Mouse (Mus musculus) adrenal gland, postnatal 4 days (tissue): ENCODE measurements around the gene Aspg. TPM values are rescaled to one million over a fixed set of nuclear protein-coding genes. Genes with fewer than 3 reads are reported as not detected.

ENCODE experiments used
- DNase-seq, 2 experiments: peaks; one replicate each; pipeline ENCODE4 v3.0.0; 2021 to 2022; ENCODE audit warnings: low spot score in 2 of 2, mixed read lengths in 2 of 2
- microRNA-seq: library from miRNA; unstranded; fragments of <30 nt; microRNA quantifications from one replicate; pipeline ENCODE4 v1.2.0, GENCODE M21; 2021
- total RNA-seq, 2 experiments: library from RNA; stranded (reverse); gene quantifications; 2 replicates each; pipeline ENCODE4 v1.2.3; 2021

The Aspg gene
- total RNA-seq, 2 experiments from 2014 or later: 1.6 to 3.5 TPM

DNA sequence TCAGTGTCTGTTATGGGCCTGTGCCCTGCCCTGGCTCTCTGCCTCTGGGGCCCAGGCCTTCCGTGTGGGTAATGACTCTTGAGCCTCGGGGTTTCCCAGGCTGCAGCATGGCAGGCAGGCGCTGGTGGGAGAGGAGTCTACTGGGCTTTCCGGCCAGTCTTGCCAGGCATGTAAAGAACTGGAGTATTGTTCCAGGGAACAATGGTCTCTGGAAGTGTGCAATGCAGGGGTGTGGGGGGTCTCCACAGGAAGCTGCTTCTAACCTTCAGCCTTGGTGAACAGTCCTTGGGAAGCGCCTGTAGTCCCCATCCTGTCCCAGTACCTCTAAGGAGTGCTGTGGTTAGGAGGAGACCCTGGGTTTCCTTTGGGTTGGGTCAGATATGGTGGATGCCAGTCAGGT is 40.9 kb downstream of the Aspg start:
- DNase-seq: no peak

DNA sequence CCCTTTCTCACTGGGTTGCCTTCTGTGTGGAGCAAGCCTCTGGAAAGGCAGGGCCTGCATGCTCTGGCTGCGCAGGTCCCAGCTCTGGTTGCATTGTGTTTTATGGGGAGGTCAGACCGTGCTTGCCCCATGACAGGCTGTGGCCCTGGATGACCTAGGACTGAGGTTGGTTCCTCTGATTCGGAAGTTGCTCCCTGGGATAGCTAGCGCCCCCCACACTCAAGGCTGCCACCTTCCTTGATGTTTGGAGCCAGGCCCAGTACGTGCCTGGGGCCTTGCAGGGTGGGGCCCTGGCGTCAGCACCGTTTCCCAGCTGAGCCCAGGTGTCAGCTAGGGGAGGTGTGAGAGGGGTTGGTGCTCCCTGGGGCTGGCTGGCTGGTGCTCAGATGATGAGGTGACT is 43.5 kb downstream of the Aspg start:
- no peak for DNase-seq

DNA sequence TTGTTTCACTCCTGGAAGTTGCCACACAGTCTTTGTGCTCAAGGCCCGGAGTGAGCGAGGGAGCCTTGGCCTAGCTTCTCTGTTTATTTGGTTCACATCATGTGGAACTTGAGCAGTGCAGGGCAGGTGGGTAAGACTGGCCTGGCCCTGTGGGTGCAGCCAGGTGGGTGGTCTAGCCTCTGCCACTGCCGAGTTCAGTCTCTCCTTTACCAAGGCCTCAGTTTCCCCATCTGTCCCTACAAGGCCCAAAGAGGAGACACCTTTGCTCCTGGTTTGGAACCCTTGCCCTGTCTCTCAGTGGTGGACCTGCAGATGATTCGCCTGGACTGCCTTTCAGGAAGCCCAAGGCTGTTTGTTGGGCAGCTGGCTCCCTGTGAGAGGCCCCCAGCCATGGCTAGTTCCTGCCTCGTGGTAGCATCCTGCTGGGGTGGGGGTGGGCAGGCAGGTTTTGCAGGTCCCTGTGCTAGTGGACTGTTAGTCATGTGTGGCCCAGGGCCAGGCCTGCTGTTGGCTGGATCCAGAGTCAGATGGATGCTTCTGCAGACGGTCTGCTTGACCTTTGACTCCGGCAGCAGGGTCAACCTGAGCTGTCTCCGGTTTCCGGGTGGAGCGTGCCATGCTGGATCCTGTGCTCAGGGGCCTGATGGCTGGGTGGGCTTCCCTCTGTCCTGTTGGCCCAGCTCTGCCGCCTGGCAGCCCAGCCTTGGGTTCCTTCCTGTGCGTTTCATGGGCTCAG is 44.9 kb downstream of the Aspg start:
- DNase-seq: peak in 1 of 2 experiments; percentile 38

DNA sequence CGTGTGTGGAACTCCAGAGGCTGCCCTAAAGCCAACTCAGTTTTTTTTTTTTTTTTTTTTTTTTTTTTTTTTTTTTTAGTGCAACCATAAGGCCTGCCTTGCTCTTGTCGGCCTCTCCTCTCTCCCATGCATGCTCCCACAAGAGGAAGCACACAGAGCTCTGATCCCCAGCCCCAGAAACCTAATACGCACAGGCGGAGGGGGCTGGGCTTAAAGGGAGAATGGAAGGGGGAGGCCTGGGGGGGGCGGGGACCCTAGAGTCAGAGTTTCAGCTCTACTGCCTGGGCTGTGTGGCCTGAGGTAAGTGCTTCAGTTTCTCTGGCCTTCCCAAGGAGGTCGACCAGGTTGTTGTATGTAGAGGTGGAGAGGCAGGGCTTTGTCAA is 45.5 kb downstream of the Aspg start:
- no peak for DNase-seq

DNA sequence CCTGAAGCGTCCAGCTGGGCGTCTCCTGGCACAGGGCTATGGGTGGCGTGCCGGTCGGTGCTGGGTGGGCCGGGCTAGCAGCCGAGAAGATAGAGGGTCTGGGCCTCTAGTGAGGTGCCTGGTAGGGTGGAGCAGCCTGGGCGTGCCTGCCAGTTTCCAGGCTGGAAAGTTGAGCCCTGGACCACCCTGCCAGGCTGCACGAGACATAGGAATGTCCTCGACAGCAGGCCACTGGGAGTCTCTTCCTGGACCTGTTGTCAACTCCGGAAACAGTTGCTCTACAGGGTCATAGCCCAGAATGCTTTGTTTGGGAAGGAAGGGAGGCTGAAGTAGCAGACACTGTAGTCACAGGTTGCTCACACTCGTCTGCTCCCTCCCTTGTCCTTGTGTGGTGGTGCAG is 47.1 kb downstream of the Aspg start:
- DNase-seq: no peak

DNA sequence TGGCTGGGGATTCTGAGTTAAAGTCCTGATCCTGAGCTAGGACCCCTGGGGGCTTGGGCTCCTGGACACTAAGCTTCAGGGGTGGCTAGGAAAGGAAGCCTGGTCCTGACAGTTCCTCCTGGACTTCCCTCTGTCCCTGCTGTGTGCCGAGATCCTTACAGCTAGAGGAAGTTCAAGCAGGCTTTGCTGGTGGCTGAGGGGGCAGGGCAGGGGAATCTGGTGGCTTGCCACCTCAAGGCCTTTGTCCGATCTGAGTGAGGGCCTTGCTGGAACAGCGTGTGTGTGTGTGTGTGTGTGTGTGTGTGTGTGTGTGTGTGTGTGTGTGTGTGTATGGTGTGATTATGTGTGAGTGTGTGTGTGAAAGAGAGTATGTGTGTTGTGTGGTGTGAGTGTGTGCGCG is 48.0 kb downstream of the Aspg start:
- DNase-seq: no peak

DNA sequence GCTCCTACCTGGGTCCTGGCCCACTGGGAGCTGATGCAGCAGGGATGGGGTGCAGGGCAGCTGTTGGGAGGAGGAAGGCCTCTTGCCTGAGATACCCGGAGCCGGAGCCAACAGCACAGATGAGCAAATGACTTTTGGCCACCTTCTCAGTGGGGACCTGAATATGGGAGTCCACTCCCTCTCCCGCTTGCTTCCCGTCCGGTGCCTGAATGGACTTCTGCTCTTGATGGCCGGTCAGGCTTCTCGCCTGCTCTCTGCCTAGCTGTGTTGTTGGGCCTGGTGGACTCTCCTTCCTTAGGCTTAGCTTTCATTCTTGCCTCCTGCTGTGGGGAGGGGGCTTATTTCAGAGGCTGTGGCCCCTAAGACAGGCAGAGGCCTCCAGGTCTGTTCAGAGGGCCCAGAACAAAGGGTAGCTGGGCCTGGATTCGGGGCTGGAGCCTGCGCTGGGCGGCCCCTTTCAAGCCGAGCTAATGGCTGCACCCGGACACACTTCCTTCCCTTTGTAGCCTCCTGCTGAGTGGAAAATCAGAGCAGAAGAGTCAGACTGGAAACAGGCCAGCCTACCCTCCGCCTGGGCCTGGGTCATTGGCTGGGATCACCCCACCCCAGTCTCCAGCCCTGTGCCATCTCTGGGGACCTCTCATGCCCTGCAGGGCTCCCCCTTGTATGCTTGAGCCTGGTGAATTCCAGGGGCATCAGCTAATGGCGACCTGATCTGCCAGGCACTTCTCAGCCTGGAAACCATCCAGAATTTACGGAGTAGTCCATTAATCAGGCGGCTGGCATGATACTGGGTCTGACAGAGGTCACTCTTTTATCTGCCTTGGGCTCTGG is 49.0 kb downstream of the Aspg start:
- DNase-seq: peak in 1 of 2 experiments; percentile 61

DNA sequence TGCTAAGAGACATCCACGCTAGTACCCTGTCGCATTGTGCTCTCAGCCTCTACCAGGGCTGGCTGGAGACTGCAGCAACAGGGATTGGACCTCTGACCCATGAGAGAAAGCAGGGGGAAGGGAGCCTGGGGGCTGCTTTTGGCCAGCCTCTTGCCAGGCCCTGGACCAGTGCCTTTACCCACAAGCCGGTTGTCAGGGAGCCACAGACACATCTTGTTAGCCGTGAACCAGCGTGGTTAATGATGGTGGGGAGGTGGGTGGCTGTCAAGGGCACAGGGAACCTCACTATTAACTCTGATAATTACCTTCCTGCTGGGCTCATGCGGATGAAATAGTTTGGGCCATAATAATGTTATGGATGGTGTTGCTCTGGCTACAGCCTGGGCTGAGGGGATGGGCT is 50.3 kb downstream of the Aspg start:
- DNase-seq: no peak

DNA sequence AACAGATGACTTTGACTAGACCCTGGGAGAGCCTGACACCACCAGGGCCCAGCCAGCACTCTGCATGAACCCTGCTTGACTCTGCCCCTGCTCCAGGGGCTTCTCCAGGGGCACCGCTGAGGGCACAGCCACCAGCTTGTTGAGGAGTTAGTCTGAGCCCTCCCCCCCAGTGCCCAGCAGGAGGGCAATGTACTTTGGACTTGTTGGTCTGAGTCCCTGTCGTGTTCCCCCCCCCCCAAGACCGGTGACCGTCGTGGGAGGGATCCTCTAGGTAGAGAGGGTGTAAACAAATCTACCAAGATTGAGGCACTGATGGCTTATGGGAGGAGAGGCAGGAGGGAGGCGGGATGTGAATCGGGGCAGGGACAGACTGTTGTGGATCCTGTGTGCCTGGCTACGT is 51.8 kb downstream of the Aspg start:
- no peak for DNase-seq

DNA sequence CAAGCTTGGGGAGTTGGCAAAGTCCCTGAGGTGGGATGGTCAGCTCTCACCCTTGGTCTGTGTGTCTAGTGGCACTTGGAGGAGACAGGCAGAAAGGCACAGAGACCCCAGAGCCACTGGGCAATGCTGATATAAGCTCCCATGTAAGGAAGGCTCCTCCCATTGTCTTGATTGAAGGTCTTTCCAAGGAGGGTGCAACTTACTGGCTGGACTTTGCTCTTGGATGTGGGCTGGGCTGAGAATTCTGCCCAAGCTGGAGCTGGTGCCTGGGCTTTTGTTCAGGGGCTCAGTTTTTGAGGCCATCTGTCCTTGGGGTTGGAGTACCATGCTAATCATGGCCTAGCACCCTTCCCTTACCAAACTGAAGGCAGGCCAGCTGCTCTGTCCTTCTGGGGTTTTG is 52.3 kb downstream of the Aspg start:
- no peak for DNase-seq

DNA sequence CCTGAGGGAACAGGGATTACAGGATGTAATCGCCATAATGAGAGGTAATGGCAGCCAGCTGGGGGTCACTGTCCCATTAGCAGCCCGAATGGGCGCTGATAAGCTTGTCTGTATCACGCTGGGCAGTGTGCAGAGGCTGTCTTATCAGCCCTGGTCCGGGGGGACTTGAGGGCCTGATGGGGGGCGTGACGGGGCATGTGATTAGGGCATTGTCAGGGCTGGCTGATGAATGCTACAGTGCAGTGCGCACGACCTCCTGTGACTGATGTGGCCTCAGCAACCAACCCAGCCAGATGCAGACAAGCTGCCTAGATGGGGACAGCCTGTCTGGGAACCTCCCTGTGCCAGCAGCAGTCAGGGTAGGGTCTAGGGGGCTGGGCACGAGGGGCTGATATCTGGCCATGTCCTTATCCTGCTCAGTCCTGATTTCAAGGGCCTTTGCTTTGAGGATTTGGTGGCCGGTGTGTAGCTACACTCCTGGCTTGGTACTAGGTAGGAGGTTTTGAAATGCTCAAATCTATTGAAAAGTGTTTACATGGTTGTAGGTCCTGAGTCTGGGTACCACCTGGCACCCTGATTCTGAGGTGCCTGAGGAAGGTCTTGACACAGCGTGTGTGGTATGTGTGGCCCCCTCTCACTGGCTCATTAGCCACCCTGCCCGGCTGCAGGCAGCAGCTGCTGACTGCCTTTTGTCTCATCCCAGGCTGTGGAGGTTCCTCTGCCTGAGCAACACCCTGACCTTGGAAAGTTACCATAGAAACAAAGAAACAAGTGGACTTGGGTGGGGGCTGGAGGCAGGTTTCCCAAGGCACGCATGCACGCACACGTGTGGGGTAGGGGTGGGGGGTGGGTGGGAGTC is 57.7 kb downstream of the Aspg start:
- DNase-seq: no peak

DNA sequence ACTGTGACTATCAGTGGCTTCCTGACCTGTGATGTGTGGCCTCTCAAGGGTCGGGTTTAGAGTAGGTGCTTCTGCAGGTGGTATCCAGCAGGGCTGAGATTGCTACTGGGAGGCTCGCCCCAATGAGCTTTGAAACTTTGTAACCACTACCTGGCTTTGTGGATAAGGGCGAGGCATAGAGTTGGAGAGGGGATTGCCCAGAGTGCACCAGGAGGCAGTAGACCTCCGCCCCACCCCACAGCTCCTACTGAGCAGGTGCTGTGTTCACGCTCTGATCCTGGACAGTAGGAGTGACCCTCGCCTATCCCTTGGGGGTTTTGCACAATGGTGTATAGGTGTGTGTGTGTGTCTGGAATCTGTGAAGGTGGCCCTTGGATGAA is 58.4 kb downstream of the Aspg start:
- no peak for DNase-seq

DNA sequence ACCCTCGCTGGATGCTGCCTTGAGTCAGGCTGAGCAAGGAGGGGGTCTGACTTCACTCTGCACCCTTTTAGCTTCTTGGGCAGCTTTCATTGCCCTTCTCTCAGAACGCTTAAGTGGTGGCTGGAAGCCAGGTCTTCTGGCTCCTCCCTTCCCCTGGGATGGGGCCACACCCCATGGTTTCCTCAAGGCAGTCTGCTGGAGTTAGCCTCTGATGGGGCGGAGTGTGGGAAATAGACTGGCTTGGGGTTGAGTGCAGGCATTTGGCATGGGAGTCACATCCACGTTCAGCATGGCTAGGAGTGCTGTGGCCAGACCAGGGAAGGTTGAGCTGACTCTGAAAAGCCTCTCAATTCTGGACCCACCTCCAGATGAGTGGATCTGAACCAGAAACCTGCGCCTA is 62.8 kb downstream of the Aspg start:
- DNase-seq: no peak

DNA sequence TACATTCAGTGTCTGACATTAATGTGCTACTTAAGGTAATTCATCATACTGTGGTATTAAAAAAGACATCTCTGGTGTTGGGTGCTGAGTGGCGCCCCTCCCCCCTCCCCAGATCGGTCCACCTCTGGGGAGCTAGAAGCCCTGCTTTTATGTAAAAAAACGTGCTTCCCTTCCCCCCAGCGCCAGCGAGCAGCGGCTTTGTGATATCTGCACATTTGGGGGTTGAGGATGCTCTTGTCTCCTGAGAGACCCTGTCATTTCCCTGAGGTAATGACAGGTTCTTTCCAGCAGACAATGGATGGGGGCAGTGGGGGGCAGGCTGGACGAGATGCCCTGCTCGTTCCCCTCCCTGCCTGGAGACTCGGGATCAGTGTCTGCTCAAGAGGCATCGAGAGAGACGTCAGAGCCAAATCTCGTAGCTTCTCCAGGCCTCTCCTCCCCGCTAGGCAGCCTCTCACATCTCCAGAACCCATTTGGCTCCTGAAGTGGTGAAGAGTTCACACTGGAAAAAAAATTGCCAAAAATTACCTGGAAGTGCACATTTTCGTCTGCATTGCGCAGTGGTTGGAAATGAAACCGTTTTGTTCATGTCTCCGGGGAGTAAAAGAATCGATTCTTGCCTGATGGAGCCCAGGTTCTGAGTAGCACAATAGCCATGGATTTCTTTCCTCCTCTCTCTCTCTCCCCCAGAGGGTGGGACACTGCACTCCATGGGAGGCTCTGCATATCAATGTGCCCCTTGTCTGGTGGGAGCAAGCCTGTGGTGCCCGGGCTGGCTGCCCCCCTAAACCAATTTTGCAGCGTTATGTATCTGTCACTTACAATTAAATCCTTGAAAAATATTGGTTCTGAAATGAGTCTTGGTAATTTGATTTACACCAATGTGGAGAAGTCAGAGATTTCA is 64.4 kb downstream of the Aspg start:
- DNase-seq: no peak

DNA sequence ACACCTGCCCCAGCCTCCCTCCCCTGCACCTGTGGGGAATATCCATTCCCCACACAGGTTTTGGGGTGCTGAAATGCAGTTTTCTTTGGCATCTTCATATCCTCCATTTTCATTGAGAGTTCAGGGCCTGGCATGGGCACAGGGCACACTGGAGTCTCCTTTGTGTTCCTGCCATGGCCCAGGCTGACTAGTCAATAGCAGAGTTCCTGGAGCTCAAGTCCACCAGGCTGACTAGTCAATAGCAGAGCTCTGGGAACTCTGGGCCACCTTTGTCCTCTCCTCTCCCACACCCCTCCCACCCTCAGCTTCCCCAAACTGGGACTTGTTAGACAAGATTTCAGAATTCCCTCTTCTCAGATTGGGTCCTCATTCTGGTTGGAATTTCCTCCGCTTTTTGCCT is 65.2 kb downstream of the Aspg start:
- DNase-seq: no peak

DNA sequence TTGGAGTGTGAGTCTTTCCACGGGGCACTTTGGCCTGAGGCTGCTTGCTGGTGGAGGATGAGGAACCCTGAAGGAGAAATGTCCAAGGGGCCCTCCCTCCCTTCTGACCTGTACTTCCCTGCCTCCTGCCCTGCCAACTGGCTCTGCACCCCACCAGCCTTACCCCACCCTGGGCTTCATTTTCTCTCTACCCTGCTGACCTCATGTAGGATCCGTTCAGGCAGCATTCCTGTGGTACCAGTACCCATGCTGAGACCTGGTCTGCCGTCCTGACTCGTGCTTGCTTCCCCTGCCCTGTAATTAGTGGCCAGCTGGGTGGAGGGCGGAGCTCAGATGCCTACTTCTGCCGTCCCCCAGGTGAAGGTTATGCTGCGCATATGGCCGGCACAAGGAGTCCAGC is 65.7 kb downstream of the Aspg start:
- no peak for DNase-seq

Small RNA genes within 50 kb of the gene (microRNA-seq; reads per million reads assigned to microRNA genes)
- gene Mir203 (593 reads per million, percentile 68 among the genes with 10 or more reads in this experiment), gene Mir3073a (not detected), gene Mir3073b (not detected)

Other genes with a start within 250 kb of the Aspg start
- gene Ppp1r13b, start 198.6 kb upstream of the Aspg start, total RNA-seq: 10 to 100 TPM; 26.7 to 30.5 TPM
- gene Atp5mpl, start 139.7 kb upstream of the Aspg start, total RNA-seq: 100 to 1,000 TPM; 402 to 432 TPM
- gene Tdrd9, start 135.1 kb upstream of the Aspg start, total RNA-seq: under 1 TPM; 0.34 to 0.40 TPM
- gene Rd3l, start 125.4 kb upstream of the Aspg start, total RNA-seq: not detected
- gene Kif26a, start 39.5 kb downstream of the Aspg start, total RNA-seq: 10 to 100 TPM; 38.1 to 39.2 TPM